Mouse (Mus musculus) small intestine, adult 2 months (tissue): ENCODE data around the gene Asb1. TPM values are rescaled to one million over a fixed set of nuclear protein-coding genes. Genes with fewer than 3 reads are reported as not detected.

Experiments
- H3K27ac ChIP-seq: fragments of 200-500 bp; 2 replicates; pipeline ENCODE4 v1.5.1; 2012; ENCODE audit warnings: low read depth, low read length, control low read depth, inconsistent platforms; ENCODE audit not compliant: insufficient read depth
- H3K27me3 ChIP-seq: fragments of 200-500 bp; 2 replicates; pipeline ENCODE4 v1.6.1; 2012; ENCODE audit warnings: mild to moderate bottlenecking, moderate library complexity, low read length, inconsistent platforms; ENCODE audit not compliant: control insufficient read depth, insufficient read depth
- H3K36me3 ChIP-seq: fragments of 200-500 bp; 2 replicates; pipeline ENCODE4 v1.6.1; 2012; ENCODE audit warnings: mild to moderate bottlenecking, low read length, control low read depth, inconsistent platforms; ENCODE audit not compliant: control insufficient read depth, insufficient read depth
- H3K4me1 ChIP-seq: fragments of 200-500 bp; 2 replicates; pipeline ENCODE4 v1.6.1; 2012; ENCODE audit warnings: low read length, inconsistent platforms, mixed read lengths; ENCODE audit not compliant: control insufficient read depth, insufficient read depth, insufficient read length
- H3K4me3 ChIP-seq: fragments of 200-500 bp; 2 replicates; pipeline ENCODE4 v1.5.1; 2012; ENCODE audit warnings: low read depth, mild to moderate bottlenecking, control low read depth, inconsistent platforms, low read length, moderate library complexity
- CTCF ChIP-seq: fragments of 200-500 bp; IDR thresholded peaks from 2 replicates; pipeline ENCODE4 v1.5.1; 2012; ENCODE audit warnings: low read depth, mild to moderate bottlenecking, control low read depth, inconsistent platforms, low read length, moderate library complexity, mixed read lengths; ENCODE audit not compliant: insufficient replicate concordance, insufficient read length; ENCODE audit errors: extremely low read depth
- POLR2A ChIP-seq: fragments of 200-500 bp; IDR thresholded peaks from 2 replicates; pipeline ENCODE4 v1.6.1; 2012; ENCODE audit warnings: low read depth, mild to moderate bottlenecking, control low read depth, inconsistent platforms, low read length, moderate library complexity
- WGBS: fragments of 180-500 bp; shearing (Covaris S2); methylation state at CpG from one replicate; pipeline ENCODE4 v1.1.7; 2018; 5-methylcytosine and 5-hydroxymethylcytosine counted together
- polyA plus RNA-seq: library from polyadenylated mRNA; depleted of rRNA; stranded (reverse); fragments of >200 nt; gene quantifications from 2 replicates; pipeline ENCODE4 v1.2.3, GENCODE M21; 2012

The Asb1 gene
- polyA plus RNA-seq, 1 experiment: 2.1 TPM

- Histone ChIP-seq H3K27ac (no peak overlapping the region), H3K4me1 (no peaks in the 10 kb centered on the region), H3K4me3 (no peak overlapping the region), H3K36me3 (no peaks in the 10 kb centered on the region), H3K27me3 (no peaks in the 10 kb centered on the region)
- TF ChIP-seq POLR2A (no peak), CTCF (no peak)
- WGBS: 50% methylated on average over 6 of the region's 6 CpGs
These were observed 49.4 kb downstream of the Asb1 start for GRCm38 (mm10) chr1:91589738-91590137.

GRCm38 (mm10) chr1:91595521-91596020 is 55.2 kb downstream of the Asb1 start:
- H3K27me3 ChIP-seq: no peaks in the 10 kb centered on the region
- H3K4me3 ChIP-seq: no peak overlapping the region
- H3K27ac ChIP-seq: no peak overlapping the region
- no peaks in the 10 kb centered on the region for H3K4me1 ChIP-seq
- H3K36me3 ChIP-seq: no peaks in the 10 kb centered on the region
- TF ChIP-seq POLR2A: no peak
- WGBS: 88% methylated on average over 9 of the region's 9 CpGs

- H3K4me1 ChIP-seq: no peaks in the 10 kb centered on the region
- TF ChIP-seq CTCF (no peak), POLR2A (no peak)
- H3K4me3 ChIP-seq: no peak overlapping the region
- no peaks in the 10 kb centered on the region for H3K36me3 ChIP-seq
- H3K27me3 ChIP-seq: no peaks in the 10 kb centered on the region
- no peak overlapping the region for H3K27ac ChIP-seq
- WGBS: 85% methylated on average over 5 of the region's 5 CpGs
These were observed 57.3 kb downstream of the Asb1 start for GRCm38 (mm10) chr1:91597611-91598010.

GRCm38 (mm10) chr1:91600671-91601361 is 60.5 kb downstream of the Asb1 start:
- Histone ChIP-seq H3K4me1 (no peaks in the 10 kb centered on the region), H3K27ac (no peak overlapping the region), H3K27me3 (no peaks in the 10 kb centered on the region), H3K36me3 (no peaks in the 10 kb centered on the region), H3K4me3 (no peak overlapping the region)
- TF ChIP-seq CTCF: peak; percentile 48; the same call in 1 of the 2 replicates
- TF ChIP-seq POLR2A: no peak
- WGBS: 50% methylated on average over 9 of the region's 9 CpGs

- Histone ChIP-seq H3K27me3 (no peaks in the 10 kb centered on the region), H3K4me1 (no peaks in the 10 kb centered on the region), H3K27ac (no peak overlapping the region), H3K36me3 (no peaks in the 10 kb centered on the region), H3K4me3 (no peak overlapping the region)
- 91% methylated on average over 2 of the region's 2 CpGs for WGBS
- TF ChIP-seq CTCF (no peak), POLR2A (no peak)
These were observed 61.2 kb downstream of the Asb1 start for GRCm38 (mm10) chr1:91601362-91602096.

GRCm38 (mm10) chr1:91605632-91606031 is 65.3 kb downstream of the Asb1 start:
- no peaks in the 10 kb centered on the region for H3K36me3 ChIP-seq
- TF ChIP-seq CTCF (no peak), POLR2A (no peak)
- no peaks in the 10 kb centered on the region for H3K27me3 ChIP-seq
- H3K4me1 ChIP-seq: no peaks in the 10 kb centered on the region
- no peak overlapping the region for H3K4me3 ChIP-seq
- WGBS: 72% methylated on average over 14 of the region's 14 CpGs
- H3K27ac ChIP-seq: no peak overlapping the region

- Histone ChIP-seq H3K4me1 (no peaks in the 10 kb centered on the region), H3K27me3 (no peaks in the 10 kb centered on the region), H3K36me3 (no peaks in the 10 kb centered on the region), H3K27ac (no peak overlapping the region), H3K4me3 (no peak overlapping the region)
- WGBS: 86% methylated on average over 7 of the region's 7 CpGs
- TF ChIP-seq CTCF: no peak
- TF ChIP-seq POLR2A: no peak
These were observed 66.4 kb downstream of the Asb1 start for GRCm38 (mm10) chr1:91606701-91607100.
